Mouse (Mus musculus) MEL (cell line): ENCODE data around the gene Tcf7. TPM values are rescaled to one million over a fixed set of nuclear protein-coding genes. Genes with fewer than 3 reads are reported as not detected.

Source experiments
- DNase-seq: peaks from one replicate; pipeline ENCODE4 v3.0.0; 2011; ENCODE audit warnings: low read depth, low spot score
- H3K27ac ChIP-seq: 2 replicates; pipeline ENCODE4 v1.5.1; 2012; ENCODE audit warnings: low read depth, mild to moderate bottlenecking, control low read depth, low read length, moderate library complexity; ENCODE audit not compliant: control insufficient read depth
- H3K27me3 ChIP-seq, 2 experiments: fragments of 150-350 bp in 1 of 2; sonication (generic) in 1 of 2; 2 replicates each; pipeline ENCODE4 v1.6.1; 2012; ENCODE audit warnings: low read length in 2 of 2, mild to moderate bottlenecking in 2 of 2, improper control_type of control experiment in 1 of 2, moderate library complexity in 1 of 2; ENCODE audit not compliant: insufficient read depth in 2 of 2, control insufficient read depth in 1 of 2
- H3K36me3 ChIP-seq, 2 experiments: 2 replicates each; pipeline ENCODE4 v1.6.1; 2012 to 2014; ENCODE audit warnings: low read length in 2 of 2, improper control_type of control experiment in 1 of 2, inconsistent platforms in 1 of 2, mild to moderate bottlenecking in 1 of 2; ENCODE audit not compliant: insufficient read depth in 2 of 2, control insufficient read depth in 1 of 2
- H3K4me1 ChIP-seq, 2 experiments: fragments of 150-350 bp in 1 of 2; sonication (generic) in 1 of 2; 2 replicates each; pipeline ENCODE4 v1.6.1; 2012; ENCODE audit warnings: low read length in 2 of 2, improper control_type of control experiment in 1 of 2, mild to moderate bottlenecking in 1 of 2; ENCODE audit not compliant: insufficient read depth in 2 of 2, control insufficient read depth in 1 of 2
- H3K4me3 ChIP-seq, 2 experiments: fragments of 150-350 bp in 1 of 2; sonication (generic) in 1 of 2; 2 replicates each; pipeline ENCODE4 v1.5.1; 2012; ENCODE audit warnings: low read depth in 2 of 2, low read length in 2 of 2, mild to moderate bottlenecking in 2 of 2, moderate library complexity in 2 of 2, control low read depth in 1 of 2, improper control_type of control experiment in 1 of 2; ENCODE audit not compliant: control insufficient read depth in 1 of 2, insufficient read depth in 1 of 2
- H3K79me2 ChIP-seq: 2 replicates; pipeline ENCODE4 v1.6.1; 2012; ENCODE audit warnings: mild to moderate bottlenecking, low read length, moderate library complexity; ENCODE audit not compliant: control insufficient read depth, poor library complexity, insufficient read depth
- H3K9ac ChIP-seq: 2 replicates; pipeline ENCODE4 v1.6.1; 2012; ENCODE audit warnings: low read depth, mild to moderate bottlenecking, control low read depth, low read length, moderate library complexity; ENCODE audit not compliant: control insufficient read depth, poor library complexity, severe bottlenecking
- H3K9me3 ChIP-seq: fragments of 150-350 bp; sonication (generic); replicated peaks from 2 replicates; pipeline ENCODE4 v1.6.1; 2012; ENCODE audit warnings: mild to moderate bottlenecking, low read length, improper control_type of control experiment, moderate library complexity; ENCODE audit not compliant: insufficient read depth
- CHD2 ChIP-seq: IDR thresholded peaks from 2 replicates; pipeline ENCODE4 v1.6.1; 2011; ENCODE audit warnings: low read length, improper control_type of control experiment
- E2F4 ChIP-seq: IDR thresholded peaks from 2 replicates; pipeline ENCODE4 v1.6.1; 2011; ENCODE audit warnings: low read depth, low read length, improper control_type of control experiment, borderline replicate concordance
- ETS1 ChIP-seq: IDR thresholded peaks from 2 replicates; pipeline ENCODE4 v1.6.1; 2012; ENCODE audit warnings: low read depth, mild to moderate bottlenecking, inconsistent platforms, low read length, improper control_type of control experiment, moderate library complexity
- JUND ChIP-seq: IDR thresholded peaks from 2 replicates; pipeline ENCODE4 v1.6.1; 2011; ENCODE audit warnings: low read depth, mild to moderate bottlenecking, improper control_type of control experiment, low read length
- MAFK ChIP-seq: IDR thresholded peaks from 2 replicates; pipeline ENCODE4 v1.6.1; 2011; ENCODE audit warnings: low read depth, mild to moderate bottlenecking, low read length, improper control_type of control experiment, borderline replicate concordance
- MAZ ChIP-seq: IDR thresholded peaks from 2 replicates; pipeline ENCODE4 v1.6.1; 2012; ENCODE audit warnings: low read depth, mild to moderate bottlenecking, inconsistent platforms, low read length, improper control_type of control experiment
- MEF2A ChIP-seq: IDR thresholded peaks from 2 replicates; pipeline ENCODE4 v1.6.1; 2014; ENCODE audit warnings: low read depth, mild to moderate bottlenecking, inconsistent platforms, low read length, improper control_type of control experiment; ENCODE audit not compliant: poor library complexity, insufficient replicate concordance, severe bottlenecking; ENCODE audit errors: extremely low read depth
- NELFE ChIP-seq: IDR thresholded peaks from 2 replicates; pipeline ENCODE4 v1.6.1; 2011; ENCODE audit warnings: low read depth, low read length, improper control_type of control experiment
- RAD21 ChIP-seq: IDR thresholded peaks from 2 replicates; pipeline ENCODE4 v1.6.1; 2011; ENCODE audit warnings: mild to moderate bottlenecking, low read depth, low read length, improper control_type of control experiment
- RCOR1 ChIP-seq: IDR thresholded peaks from 2 replicates; pipeline ENCODE4 v1.6.1; 2012; ENCODE audit warnings: low read depth, mild to moderate bottlenecking, inconsistent platforms, low read length, improper control_type of control experiment
- TBP ChIP-seq: IDR thresholded peaks from 2 replicates; pipeline ENCODE4 v1.8.0; 2011; ENCODE audit warnings: low read depth, low read length, improper control_type of control experiment
- ZNF384 ChIP-seq: IDR thresholded peaks from 2 replicates; pipeline ENCODE4 v1.6.1; 2012; ENCODE audit warnings: low read depth, mild to moderate bottlenecking, inconsistent platforms, low read length, improper control_type of control experiment
- polyA plus RNA-seq, 2 experiments: library from polyadenylated mRNA; stranded (reverse) in 1 of 2; unstranded in 1 of 2; fragments of >175 nt in 1 of 2; fragments of >200 nt in 1 of 2; gene quantifications; 2 replicates each; pipeline versions ENCODE4 v1.2.1 to v1.2.4; 2012; ENCODE audit warnings: low replicate concordance in 2 of 2, low read depth in 1 of 2; ENCODE audit not compliant: insufficient read length in 2 of 2, insufficient read depth in 1 of 2, missing spikeins in 1 of 2
- total RNA-seq: library from RNA; depleted of rRNA; stranded (reverse); fragments of 300-350 nt; gene quantifications from 2 replicates; pipeline ENCODE4 v1.2.3, GENCODE M21; 2012

Tcf7 gene
- total and polyA plus RNA-seq, 3 experiments, result 0.12 to 2.3 TPM; not detected in 1

GRCm38 (mm10) chr11:52260878-52261277 is 21.9 kb downstream of the Tcf7 start:
- peaks cover 3 to 11% of the 10 kb centered on the region in 2 experiments for H3K4me1 ChIP-seq

GRCm38 (mm10) chr11:52258711-52259110 is 24.1 kb downstream of the Tcf7 start:
- no peak for TF ChIP-seq E2F4
- TF ChIP-seq RCOR1, result no peak
- TF ChIP-seq RAD21, result no peak
- TF ChIP-seq TBP, result no peak
- TF ChIP-seq MAZ, result no peak
- H3K27me3 ChIP-seq, result no peaks in the 10 kb centered on the region
- no peaks in the 10 kb centered on the region; a peak in 1 of 4 replicates for H3K36me3 ChIP-seq
- no peak overlapping the region for H3K4me3 ChIP-seq
- no peaks in the 10 kb centered on the region for H3K79me2 ChIP-seq
- peaks cover 3 to 11% of the 10 kb centered on the region in 2 experiments for H3K4me1 ChIP-seq
- H3K9ac ChIP-seq, result no peak overlapping the region
- H3K27ac ChIP-seq, result no peak overlapping the region
- no peaks in the 10 kb centered on the region for H3K9me3 ChIP-seq
- no peak for DNase-seq

More at GRCm38 (mm10) chr11:52260878-52261277, 21.9 kb downstream of the Tcf7 start:
- H3K36me3 ChIP-seq, result no peaks in the 10 kb centered on the region; a peak in 1 of 4 replicates
- H3K27me3 ChIP-seq, result no peaks in the 10 kb centered on the region
- H3K9me3 ChIP-seq, result no peaks in the 10 kb centered on the region
- no peaks in the 10 kb centered on the region for H3K79me2 ChIP-seq
- TF ChIP-seq MAFK, result peak; percentile 48; the same call in 1 of the 2 replicates
- TF ChIP-seq CHD2, result no peak
- 0 out of 2 replicates have a peak, but pooled peaks have one; percentile 43 for TF ChIP-seq ETS1
- H3K4me3 ChIP-seq, result no peak overlapping the region
- peak; percentile 65 for DNase-seq
- no peak overlapping the region for H3K9ac ChIP-seq
- H3K27ac ChIP-seq, result no peak overlapping the region

GRCm38 (mm10) chr11:52257376-52257775 is 25.4 kb downstream of the Tcf7 start:
- no peaks in the 10 kb centered on the region for H3K9me3 ChIP-seq
- no peak overlapping the region for H3K9ac ChIP-seq
- no peak overlapping the region for H3K27ac ChIP-seq
- no peaks in the 10 kb centered on the region for H3K79me2 ChIP-seq
- peaks cover 3 to 11% of the 10 kb centered on the region in 2 experiments for H3K4me1 ChIP-seq
- no peaks in the 10 kb centered on the region; a peak in 1 of 4 replicates for H3K36me3 ChIP-seq
- DNase-seq, result no peak
- TF ChIP-seq JUND (no peak), MEF2A (no peak), CHD2 (no peak), NELFE (no peak), ZNF384 (no peak)
- H3K4me3 ChIP-seq, result no peak overlapping the region
- no peaks in the 10 kb centered on the region for H3K27me3 ChIP-seq
